Mouse (Mus musculus) heart, adult 2 months (tissue): Measurements from ENCODE around the gene Rab5c. TPM values are rescaled to one million over a fixed set of nuclear protein-coding genes. Genes with fewer than 3 reads are reported as not detected.

Source experiments
- DNase-seq, 2 experiments: peaks; one replicate each; pipeline ENCODE4 v3.0.0; 2021
- H3K27ac ChIP-seq: fragments of 200-600 bp; 2 replicates; pipeline ENCODE4 v1.8.1; 2022
- H3K27me3 ChIP-seq: fragments of 200-500 bp; 2 replicates; pipeline ENCODE4 v1.6.1; 2012; ENCODE audit warnings: mild to moderate bottlenecking, low read length, inconsistent platforms, mixed read lengths; ENCODE audit not compliant: control insufficient read depth, insufficient read depth
- H3K36me3 ChIP-seq: fragments of 200-500 bp; 2 replicates; pipeline ENCODE4 v1.6.1; 2012; ENCODE audit warnings: low read length, inconsistent platforms; ENCODE audit not compliant: control insufficient read depth, insufficient read depth
- H3K4me1 ChIP-seq: fragments of 200-500 bp; 2 replicates; pipeline ENCODE4 v1.6.1; 2011; ENCODE audit warnings: low read length; ENCODE audit not compliant: control insufficient read depth, insufficient read depth
- H3K4me3 ChIP-seq: fragments of 200-600 bp; 2 replicates; pipeline ENCODE4 v1.8.1; 2022
- H3K79me2 ChIP-seq: fragments of 200-500 bp; replicated peaks from 2 replicates; pipeline ENCODE4 v1.6.1; 2012; ENCODE audit warnings: mild to moderate bottlenecking, inconsistent platforms, low read length, moderate library complexity, mixed read lengths; ENCODE audit not compliant: control insufficient read depth, insufficient read depth
- H3K9ac ChIP-seq: fragments of 200-500 bp; 2 replicates; pipeline ENCODE4 v1.6.1; 2012; ENCODE audit warnings: low read depth, mild to moderate bottlenecking, control low read depth, inconsistent platforms, low read length, mixed read lengths
- CTCF ChIP-seq: fragments of 200-600 bp; IDR thresholded peaks from 2 replicates; pipeline ENCODE4 v1.8.1; 2022; ENCODE audit warnings: antibody characterized with exemption, mild to moderate bottlenecking, moderate library complexity
- EP300 ChIP-seq: fragments of 200-500 bp; IDR thresholded peaks from 2 replicates; pipeline ENCODE4 v1.6.1; 2011; ENCODE audit warnings: low read depth, low read length, control low read depth; ENCODE audit not compliant: insufficient read depth
- POLR2A ChIP-seq: fragments of 200-500 bp; IDR thresholded peaks from 2 replicates; pipeline ENCODE4 v1.6.1; 2011; ENCODE audit warnings: mild to moderate bottlenecking, low read depth, low read length, control low read depth; ENCODE audit not compliant: insufficient read depth
- WGBS: fragments of 180-500 bp; shearing (Covaris S2); methylation state at CpG from one replicate; pipeline ENCODE4 v1.1.7; 2018; 5-methylcytosine and 5-hydroxymethylcytosine counted together
- intact Hi-C: fragments of 180-260 bp; cut with DNase I; formaldehyde crosslinking; loops from one replicate; pipeline ENCODE4 v1.15.1; 2025
- polyA plus RNA-seq: library from polyadenylated mRNA; depleted of rRNA; stranded (reverse); fragments of >200 nt; gene quantifications from 2 replicates; pipeline ENCODE4 v1.2.3, GENCODE M21; 2012
- total RNA-seq, 2 experiments: library from RNA; stranded (reverse); gene quantifications; 2 replicates each; pipeline ENCODE4 v1.2.3; 2021

The Rab5c gene
- total and polyA plus RNA-seq, 3 experiments = 53.0 to 69.3 (median 56.3) TPM

GRCm38 (mm10) chr11:100749469-100749868 is 11.5 kb upstream of the Rab5c start:
- WGBS = 35% methylated on average over 25 of the region's 25 CpGs
- no peaks in the 10 kb centered on the region for H3K27me3 ChIP-seq
- TF ChIP-seq EP300 = no peak

DNA sequence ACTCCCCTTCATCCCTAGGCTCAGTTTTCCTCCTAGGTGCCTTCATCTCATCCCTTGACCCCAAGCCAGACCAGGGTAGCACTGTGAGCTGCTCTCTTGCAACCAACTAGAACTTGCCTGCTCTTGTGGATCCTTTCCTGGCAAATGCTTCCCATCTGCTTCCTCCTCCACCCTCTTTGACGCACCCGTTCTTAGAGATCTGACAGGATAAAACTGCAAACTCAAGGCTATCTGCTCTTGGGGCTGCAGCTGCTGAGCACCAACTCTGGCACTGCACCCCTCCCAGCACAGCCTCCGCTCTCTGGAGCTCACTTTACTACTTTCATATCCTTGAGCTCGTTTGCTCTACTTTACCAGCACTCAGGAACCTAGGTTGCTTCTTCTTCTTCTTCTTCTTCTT is 10.6 kb upstream of the Rab5c start:
- 46% methylated on average over 4 of the region's 4 CpGs for WGBS

More at GRCm38 (mm10) chr11:100749469-100749868, 11.5 kb upstream of the Rab5c start:
- no peak overlapping the region for H3K27ac ChIP-seq
- no peak for DNase-seq
- no peaks in the 10 kb centered on the region for H3K4me1 ChIP-seq
- intact Hi-C loops = no loop called here
- no peak overlapping the region for H3K9ac ChIP-seq
- no peak overlapping the region for H3K4me3 ChIP-seq
- H3K36me3 ChIP-seq = no peaks in the 10 kb centered on the region
- no peaks in the 10 kb centered on the region for H3K79me2 ChIP-seq

GRCm38 (mm10) chr11:100747114-100747513 is 9.1 kb upstream of the Rab5c start:
- Histone ChIP-seq H3K36me3 (no peaks in the 10 kb centered on the region), H3K27me3 (no peaks in the 10 kb centered on the region), H3K79me2 (no peaks in the 10 kb centered on the region), H3K4me1 (no peaks in the 10 kb centered on the region), H3K4me3 (no peak overlapping the region), H3K9ac (no peak overlapping the region), H3K27ac (no peak overlapping the region)
- no peak for TF ChIP-seq CTCF
- TF ChIP-seq EP300 = no peak
- no peak for TF ChIP-seq POLR2A
- intact Hi-C loops = no loop called here
- no peak for DNase-seq
- 73% methylated on average over 5 of the region's 5 CpGs for WGBS

More for the DNA sequence above, 10.6 kb upstream of the Rab5c start:
- H3K27ac ChIP-seq = no peak overlapping the region
- TF ChIP-seq CTCF (no peak), POLR2A (no peak), EP300 (no peak)
- no peak for DNase-seq
- H3K79me2 ChIP-seq = no peaks in the 10 kb centered on the region
- H3K4me3 ChIP-seq = no peak overlapping the region
- H3K36me3 ChIP-seq = no peaks in the 10 kb centered on the region
- H3K27me3 ChIP-seq = no peaks in the 10 kb centered on the region
- H3K4me1 ChIP-seq = no peaks in the 10 kb centered on the region
- intact Hi-C loops = no loop called here
- no peak overlapping the region for H3K9ac ChIP-seq

GRCm38 (mm10) chr11:100746546-100746945 is 8.5 kb upstream of the Rab5c start:
- no peak overlapping the region for H3K27ac ChIP-seq
- H3K36me3 ChIP-seq = no peaks in the 10 kb centered on the region
- no peak for DNase-seq
- WGBS = 74% methylated on average over 10 of the region's 10 CpGs
- H3K4me1 ChIP-seq = no peaks in the 10 kb centered on the region
- TF ChIP-seq POLR2A (no peak), CTCF (no peak), EP300 (no peak)
- no peaks in the 10 kb centered on the region for H3K79me2 ChIP-seq
- no peaks in the 10 kb centered on the region for H3K27me3 ChIP-seq
- intact Hi-C loops = no loop called here
- H3K9ac ChIP-seq = no peak overlapping the region
- no peak overlapping the region for H3K4me3 ChIP-seq

DNA sequence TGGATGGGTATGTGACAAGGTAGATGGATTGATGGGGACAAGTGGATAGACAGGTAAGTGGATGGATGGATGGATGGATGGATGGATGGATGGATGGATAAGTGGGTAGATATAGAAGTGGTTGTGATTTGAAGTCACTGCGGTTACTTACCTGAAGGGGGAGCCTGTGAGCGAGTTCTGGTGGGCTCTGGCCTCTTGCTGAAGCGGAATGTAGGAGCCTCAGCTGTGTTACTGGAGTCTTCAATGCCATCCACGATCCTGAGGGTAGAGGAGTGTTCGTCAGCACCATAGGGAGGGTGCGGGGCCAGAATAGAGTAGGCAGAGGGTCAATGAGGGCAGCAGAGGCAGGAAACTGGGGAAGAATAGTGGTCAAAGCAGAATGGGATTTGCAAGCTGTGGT is 7.1 kb upstream of the Rab5c start:
- Histone ChIP-seq H3K36me3 (no peaks in the 10 kb centered on the region), H3K4me3 (no peak overlapping the region), H3K9ac (no peak overlapping the region), H3K27ac (no peak overlapping the region), H3K79me2 (no peaks in the 10 kb centered on the region), H3K27me3 (no peaks in the 10 kb centered on the region), H3K4me1 (no peaks in the 10 kb centered on the region)
- intact Hi-C loops = loop anchor here (2.0 kb wide), 1 partner anchor 16 kb away; no protein-coding TSS in a partner anchor
- WGBS = 21% methylated on average over 6 of the region's 6 CpGs
- TF ChIP-seq CTCF = peak; percentile 77
- TF ChIP-seq POLR2A = no peak
- no peak for DNase-seq

DNA sequence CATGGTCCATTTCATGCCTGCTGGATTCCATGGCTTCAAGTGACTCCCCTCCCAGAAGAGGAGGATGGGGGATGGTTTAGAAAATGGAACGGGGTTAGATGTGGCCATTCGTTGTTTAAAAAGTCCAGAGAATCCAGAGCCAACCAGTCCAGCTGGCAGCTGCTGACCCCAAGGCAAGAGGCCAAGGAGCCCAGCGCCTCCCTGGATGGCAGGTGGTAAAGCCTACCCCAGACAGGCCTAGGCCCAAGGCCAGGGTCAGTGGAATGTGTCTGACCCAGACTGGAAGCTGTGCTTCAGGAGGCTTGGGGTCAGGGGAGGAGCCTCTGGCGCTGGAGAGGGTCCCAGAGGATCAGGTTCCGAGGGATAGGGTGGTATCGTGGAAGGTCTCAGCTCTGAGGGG is 3.3 kb upstream of the Rab5c start:
- H3K27ac ChIP-seq = no peak overlapping the region
- no peaks in the 10 kb centered on the region for H3K27me3 ChIP-seq
- 50% methylated on average over 6 of the region's 6 CpGs for WGBS
- DNase-seq = peak in 1 of 2 experiments; percentile 64
- no peak overlapping the region for H3K9ac ChIP-seq
- intact Hi-C loops = no loop called here
- H3K4me1 ChIP-seq = peaks cover 6% of the 10 kb centered on the region
- no peaks in the 10 kb centered on the region for H3K36me3 ChIP-seq
- TF ChIP-seq POLR2A (no peak), EP300 (no peak), CTCF (no peak)
- peaks cover 2% of the 10 kb centered on the region; the same call in 1 of the 2 replicates for H3K79me2 ChIP-seq
- H3K4me3 ChIP-seq = no peak overlapping the region
